Mouse (Mus musculus) cerebellum, adult 2 months (tissue): Measurements from ENCODE around the gene H2afx. TPM values are rescaled to one million over a fixed set of nuclear protein-coding genes. Genes with fewer than 3 reads are reported as not detected.
"Not testable (repeated sequence)": the region's sequence is repeated elsewhere in the genome, so short reads cannot be mapped to it uniquely, and the experiment has no call there.

ENCODE experiments used
- DNase-seq, 2 experiments: peaks; one replicate each; pipeline ENCODE4 v3.0.0; 2021
- H3K27ac ChIP-seq: fragments of 200-500 bp; 2 replicates; pipeline ENCODE4 v1.5.1; 2012; ENCODE audit warnings: low read length, control low read depth, inconsistent platforms; ENCODE audit not compliant: insufficient read depth
- H3K27me3 ChIP-seq: fragments of 200-500 bp; 2 replicates; pipeline ENCODE4 v1.6.1; 2012; ENCODE audit warnings: inconsistent platforms, mild to moderate bottlenecking, low read length, moderate library complexity; ENCODE audit not compliant: control insufficient read depth, insufficient read depth
- H3K4me1 ChIP-seq: fragments of 200-500 bp; 2 replicates; pipeline ENCODE4 v1.6.1; 2011; ENCODE audit warnings: low read length; ENCODE audit not compliant: control insufficient read depth, insufficient read depth
- H3K4me3 ChIP-seq: fragments of 200-500 bp; replicated peaks from 2 replicates; pipeline ENCODE3; 2011; ENCODE audit warnings: mild to moderate bottlenecking, low read depth, low read length, control low read depth; ENCODE audit not compliant: insufficient read depth
- CTCF ChIP-seq: fragments of 200-500 bp; IDR thresholded peaks from 2 replicates; pipeline ENCODE4 v1.5.1; 2011; ENCODE audit warnings: low read depth, mild to moderate bottlenecking, control low read depth, low read length, moderate library complexity, borderline replicate concordance; ENCODE audit not compliant: insufficient read depth
- POLR2A ChIP-seq: fragments of 200-500 bp; IDR thresholded peaks from 2 replicates; pipeline ENCODE4 v1.6.1; 2011; ENCODE audit warnings: low read length, control low read depth, borderline replicate concordance; ENCODE audit not compliant: insufficient read depth
- WGBS: fragments of 180-500 bp; shearing (Covaris S2); methylation state at CpG from one replicate; pipeline ENCODE4 v1.1.7; 2018; 5-methylcytosine and 5-hydroxymethylcytosine counted together
- polyA plus RNA-seq: library from polyadenylated mRNA; depleted of rRNA; stranded (reverse); fragments of >200 nt; gene quantifications from 2 replicates; pipeline ENCODE4 v1.2.3, GENCODE M21; 2012

Gene H2afx
- polyA plus RNA-seq, 1 experiment, result 63.5 TPM

DNA sequence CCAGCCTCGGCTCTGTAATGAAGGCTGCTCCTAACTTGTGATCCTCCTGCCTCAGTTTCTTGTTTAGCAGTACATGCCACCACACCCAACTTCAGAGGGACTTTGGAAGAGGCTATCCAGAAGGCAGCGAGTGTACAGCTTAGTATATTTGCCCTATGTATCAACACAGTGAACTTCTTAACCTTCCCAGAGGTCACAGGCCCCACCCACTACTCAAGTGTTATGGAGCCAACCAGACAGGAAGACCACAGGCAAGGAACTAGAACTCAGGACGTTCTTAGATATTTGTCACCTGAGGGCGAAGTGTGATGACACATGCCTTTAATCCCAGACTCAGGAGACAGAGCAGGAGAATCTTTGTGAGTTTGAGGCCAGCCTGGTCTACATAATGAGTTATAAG lies 13.1 kb downstream of the H2afx start:
- Histone ChIP-seq H3K4me1 (no peaks in the 10 kb centered on the region; the same call in 1 of the 2 replicates), H3K27ac (no peak overlapping the region), H3K27me3 (no peaks in the 10 kb centered on the region), H3K4me3 (no peak overlapping the region)
- no peak for DNase-seq
- WGBS, result 91% methylated on average over 4 of the region's 4 CpGs
- no peak for TF ChIP-seq POLR2A
- TF ChIP-seq CTCF, result no peak

DNA sequence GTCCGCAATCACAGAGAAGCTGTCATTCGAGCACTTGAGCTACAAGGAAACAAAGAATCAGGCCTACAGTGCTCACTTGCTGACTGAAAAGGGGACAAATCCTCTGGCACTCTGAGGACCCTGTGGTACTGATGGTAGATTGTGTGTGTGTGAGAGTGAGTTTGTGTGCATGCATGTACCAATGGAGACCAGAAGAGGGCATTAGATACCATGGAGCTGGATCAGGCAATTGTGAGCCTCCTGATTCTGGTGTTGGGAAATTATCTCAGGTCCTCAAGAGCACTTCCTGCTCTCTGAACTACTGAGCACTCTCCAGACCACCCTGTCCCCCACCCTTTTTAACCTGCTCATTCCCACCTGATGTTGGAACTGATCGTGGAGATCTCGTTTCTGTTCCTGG lies 14.1 kb downstream of the H2afx start:
- no peak overlapping the region for H3K27ac ChIP-seq
- no peak overlapping the region for H3K4me3 ChIP-seq
- H3K27me3 ChIP-seq, result no peaks in the 10 kb centered on the region
- DNase-seq, result no peak
- TF ChIP-seq CTCF (no peak), POLR2A (no peak)
- WGBS, result 96% methylated on average over 4 of the region's 4 CpGs
- no peaks in the 10 kb centered on the region for H3K4me1 ChIP-seq

DNA sequence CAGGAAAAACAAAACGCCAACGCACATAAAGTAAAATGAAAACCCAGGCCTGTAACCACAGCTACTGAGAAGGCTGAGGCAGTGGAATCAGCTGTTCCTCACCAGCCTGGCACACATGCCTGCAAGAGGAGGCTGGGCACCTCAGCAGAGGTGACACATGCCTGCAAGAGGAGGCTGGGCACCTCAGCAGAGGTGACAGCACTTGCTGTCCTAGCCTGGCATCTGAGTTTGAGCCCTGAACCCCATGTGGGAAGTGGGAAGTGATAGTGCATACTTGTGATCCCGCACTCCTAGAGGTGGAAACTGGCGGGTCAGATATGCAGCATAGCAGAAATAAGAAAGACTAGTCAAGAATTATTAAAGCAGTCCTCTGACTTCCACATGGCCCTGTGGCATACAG lies 16.9 kb downstream of the H2afx start:
- Histone ChIP-seq H3K27ac (no peak overlapping the region), H3K4me3 (no peak overlapping the region), H3K4me1 (no peaks in the 10 kb centered on the region), H3K27me3 (no peaks in the 10 kb centered on the region)
- DNase-seq, result no peak
- no peak for TF ChIP-seq CTCF
- TF ChIP-seq POLR2A, result no peak
- WGBS, result 95% methylated on average over 4 of the region's 4 CpGs

DNA sequence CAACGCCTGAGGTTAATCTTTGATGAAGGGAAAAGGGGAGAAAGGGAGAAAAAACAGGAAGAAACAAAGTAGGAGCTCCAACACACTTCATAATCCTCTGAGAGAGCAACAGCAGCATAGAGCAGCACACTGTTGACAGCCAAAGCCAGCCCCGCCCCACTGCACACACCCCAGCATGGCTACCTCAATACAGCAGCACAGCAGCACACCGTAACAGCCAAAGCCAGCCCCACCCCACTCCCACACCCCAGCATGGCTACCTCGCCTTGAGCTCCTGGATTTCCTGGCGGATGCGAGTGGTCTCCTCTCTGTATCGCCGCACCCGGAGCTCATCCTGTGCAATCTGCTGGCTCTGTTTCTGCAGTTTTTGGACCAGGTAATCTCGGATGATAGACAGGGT lies 17.8 kb downstream of the H2afx start:
- TF ChIP-seq POLR2A, result no peak
- no peak overlapping the region for H3K27ac ChIP-seq
- H3K27me3 ChIP-seq, result no peaks in the 10 kb centered on the region
- WGBS, result 90% methylated on average over 10 of the region's 10 CpGs
- DNase-seq, result no peak
- no peak overlapping the region for H3K4me3 ChIP-seq
- H3K4me1 ChIP-seq, result 0 out of 2 replicates have a peak, but pooled peaks cover 2% of the 10 kb centered on the region

DNA sequence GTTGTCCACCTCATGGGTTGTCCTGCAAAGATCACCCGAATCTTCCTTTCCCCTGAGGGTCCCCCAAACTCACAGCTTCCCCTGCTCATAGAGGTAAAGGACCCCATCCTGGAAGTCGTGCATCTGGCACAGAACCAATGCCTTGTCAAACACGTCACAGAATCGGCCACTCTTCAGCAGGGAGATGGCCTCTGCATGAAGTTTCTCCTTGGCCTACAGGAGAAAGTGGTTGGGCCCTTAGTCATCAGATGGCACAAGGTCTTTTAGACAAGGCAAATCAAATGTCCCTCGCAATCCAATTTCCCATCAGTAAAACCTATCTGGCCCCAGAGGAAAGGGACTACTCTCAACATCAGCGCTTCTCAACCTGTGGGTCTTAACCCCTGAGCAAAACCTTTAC lies 18.6 kb downstream of the H2afx start:
- DNase-seq, result no peak
- TF ChIP-seq POLR2A (no peak), CTCF (no peak)
- 73% methylated on average over 6 of the region's 6 CpGs for WGBS
- Histone ChIP-seq H3K27ac (no peak overlapping the region), H3K27me3 (no peaks in the 10 kb centered on the region), H3K4me1 (0 out of 2 replicates have a peak, but pooled peaks cover 4% of the 10 kb centered on the region), H3K4me3 (no peak overlapping the region)

DNA sequence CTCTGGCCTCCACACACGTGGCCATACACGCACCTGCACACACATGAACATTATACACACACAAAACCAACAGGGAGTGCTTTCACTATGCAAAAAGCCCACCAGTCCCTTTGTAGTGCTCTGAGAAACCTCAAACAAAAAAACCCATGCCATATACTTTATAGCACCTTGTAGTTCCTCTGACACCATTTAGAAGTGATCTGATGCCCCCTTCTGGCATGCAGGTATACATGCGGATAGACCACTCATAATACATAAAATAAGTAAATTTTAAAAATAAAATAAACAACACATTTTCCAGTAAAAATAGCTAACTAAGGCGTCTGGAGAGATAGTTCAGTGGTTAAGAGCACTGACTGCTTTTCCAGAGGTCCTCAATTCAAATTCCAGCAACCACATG lies 22.7 kb downstream of the H2afx start:
- WGBS, result 69% methylated on average over 4 of the region's 4 CpGs
- H3K4me1 ChIP-seq, result 0 out of 2 replicates have a peak, but pooled peaks cover 4% of the 10 kb centered on the region
- H3K4me3 ChIP-seq, result no peak overlapping the region
- DNase-seq, result no peak
- no peaks in the 10 kb centered on the region for H3K27me3 ChIP-seq
- TF ChIP-seq CTCF, result no peak
- TF ChIP-seq POLR2A, result no peak
- no peak overlapping the region for H3K27ac ChIP-seq

DNA sequence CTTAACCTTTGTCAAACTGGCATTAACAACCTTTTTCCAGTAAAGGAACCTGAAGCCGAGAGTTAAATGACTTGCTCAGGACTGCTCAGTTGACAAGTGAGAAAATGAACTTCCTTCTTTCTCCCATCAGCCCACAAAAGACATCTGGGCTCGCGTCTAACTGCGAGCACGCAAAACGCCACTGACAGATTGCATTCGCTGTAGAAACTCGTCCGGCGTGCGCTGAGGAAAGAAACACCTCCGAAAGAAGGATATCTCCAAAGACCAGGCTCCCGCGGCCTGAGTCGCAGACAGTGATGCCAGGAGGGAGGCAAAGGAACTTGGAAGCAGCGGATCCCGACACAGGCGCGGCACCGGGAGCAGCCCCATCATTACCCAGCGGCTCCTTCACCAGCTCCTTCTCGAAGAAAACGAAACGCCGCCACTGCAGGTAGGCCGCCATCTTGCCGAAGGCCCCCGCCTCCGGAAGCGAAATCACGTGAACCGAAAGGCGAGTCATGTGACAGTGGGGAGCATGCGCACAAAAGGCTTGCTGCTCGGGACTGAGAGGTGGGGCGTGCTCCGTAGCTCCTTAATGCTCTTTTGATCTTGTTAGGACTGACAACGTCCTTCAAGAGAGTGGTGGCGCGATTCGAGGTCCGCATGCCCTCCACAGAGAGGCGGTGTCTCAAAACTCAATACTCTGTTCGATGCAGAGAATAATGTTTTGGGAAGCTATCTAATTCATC lies 26.9 kb downstream of the H2afx start, which contains the start of gene Vps11:
TSS of gene Vps11 (minus strand) at position 481 of the 728 bp plus-strand sequence.
- TF ChIP-seq CTCF (no peak), POLR2A (peak; percentile 97)
- 0 out of 2 replicates have a peak within 1 kb of the TSS, but pooled peaks have one; percentile 21 for H3K27ac ChIP-seq
- no peaks in the 10 kb centered on the region for H3K27me3 ChIP-seq
- H3K4me1 ChIP-seq, result 0 out of 2 replicates have a peak, but pooled peaks cover 4% of the 10 kb centered on the region
- H3K4me3 ChIP-seq, result peak within 1 kb of the TSS; percentile 92
- under 1% methylated on average over 44 of the region's 44 CpGs for WGBS
- peak; percentile 92 to 94 for DNase-seq

DNA sequence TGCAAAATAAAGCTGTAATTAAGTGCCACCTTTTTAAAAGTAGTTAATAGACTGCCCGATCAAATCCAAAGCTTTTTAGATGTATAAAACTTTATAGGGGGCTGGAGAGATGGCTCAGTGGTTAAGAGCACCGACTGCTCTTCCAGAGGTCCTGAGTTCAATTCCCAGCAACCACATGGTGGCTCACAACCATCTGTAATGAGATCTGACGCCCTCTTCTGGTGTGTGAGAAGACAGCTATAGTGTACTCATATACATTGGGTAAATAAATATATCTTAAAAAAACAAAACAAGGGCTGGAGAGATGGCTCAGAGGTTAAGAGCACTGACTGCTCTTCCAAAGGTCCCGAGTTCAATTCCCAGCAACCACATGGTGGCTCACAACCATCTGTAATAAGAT lies 27.4 kb downstream of the H2afx start:
- DNase-seq, H3K27ac ChIP-seq, H3K4me1 ChIP-seq, H3K27me3 ChIP-seq: not testable (repeated sequence)
- WGBS, result 41% methylated on average over 4 of the region's 4 CpGs
- peak overlapping the region; percentile 92 for H3K4me3 ChIP-seq

DNA sequence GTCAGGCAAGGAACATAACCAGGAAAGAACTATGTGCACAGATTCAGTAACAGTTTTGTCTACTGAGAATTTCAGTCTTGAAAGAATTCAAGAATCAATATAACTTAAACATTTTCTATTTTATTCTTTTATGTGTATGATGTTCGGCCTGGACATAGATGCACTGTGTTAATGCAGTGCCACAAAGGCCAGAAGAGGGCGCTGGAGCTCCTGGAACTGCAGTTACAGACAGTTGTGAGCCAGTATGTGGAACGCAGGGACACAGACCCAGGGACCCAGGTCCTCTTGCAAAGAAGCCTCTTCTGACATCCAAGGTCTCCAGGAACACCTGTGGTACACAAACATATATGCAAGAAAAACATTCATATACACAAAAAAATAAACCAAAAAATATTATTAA lies 30.0 kb downstream of the H2afx start:
- H3K27ac ChIP-seq, result no peak overlapping the region
- DNase-seq, result no peak
- no peaks in the 10 kb centered on the region for H3K27me3 ChIP-seq
- TF ChIP-seq POLR2A (no peak), CTCF (peak; percentile 33; the same call in 1 of the 2 replicates)
- no peaks in the 10 kb centered on the region for H3K4me1 ChIP-seq
- WGBS, result 59% methylated on average over 3 of the region's 3 CpGs
- no peak overlapping the region for H3K4me3 ChIP-seq
